Mouse (Mus musculus) hematopoietic stem cell, adult 5-6 weeks (primary cell): ENCODE measurements around the gene Ykt6. TPM values are rescaled to one million over a fixed set of nuclear protein-coding genes. Genes with fewer than 3 reads are reported as not detected.

Experiments used
- ATAC-seq, 2 experiments: fragments of 125-278 bp in 1 of 2; replicated peaks in 1 of 2; 2 replicates each; pipeline ENCODE4 v1.8.0; 2016 to 2017; ENCODE audit warnings: inconsistent platforms in 2 of 2, mild to moderate bottlenecking in 2 of 2, moderate number of reproducible peaks in 2 of 2, low read depth in 1 of 2, moderate TSS enrichment in 1 of 2; ENCODE audit not compliant: low FRiP score in 2 of 2, poor library complexity in 2 of 2, severe bottlenecking in 2 of 2, insufficient read depth in 1 of 2, low TSS enrichment in 1 of 2
- total RNA-seq: library from RNA; stranded (forward); fragments of 172-1452, 232-1000 nt; gene quantifications from 2 replicates; pipeline ENCODE4 v1.2.3, GENCODE M21; 2017

Gene Ykt6
- total RNA-seq, 1 experiment from 2014 or later: 39.9 TPM

GRCm38 (mm10) chr11:5979088-5979487 lies 23.6 kb downstream of the Ykt6 start:
- no peak for ATAC-seq

DNA sequence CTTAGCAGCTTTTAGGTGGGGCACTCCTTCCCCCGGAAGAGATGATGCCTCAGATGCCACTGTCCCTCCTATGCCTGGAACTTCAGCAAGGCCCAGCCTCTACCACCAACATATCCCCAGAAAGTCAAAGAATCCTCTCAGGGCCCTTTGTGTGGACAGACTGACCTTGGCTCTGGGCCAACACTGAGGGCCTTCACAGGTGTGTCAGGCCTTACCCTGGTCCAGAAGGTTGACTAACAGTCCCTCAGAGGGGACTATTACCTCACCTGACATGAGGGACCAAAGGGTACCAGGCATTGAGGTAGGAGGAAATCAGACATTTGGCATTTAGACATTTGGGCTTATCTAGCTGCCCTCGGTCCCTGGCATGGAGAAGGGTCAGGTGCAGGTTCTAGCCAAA lies 24.6 kb downstream of the Ykt6 start:
- no peak for ATAC-seq

GRCm38 (mm10) chr11:5980561-5980960 lies 25.1 kb downstream of the Ykt6 start:
- ATAC-seq: no peak

GRCm38 (mm10) chr11:5981323-5981722 lies 25.8 kb downstream of the Ykt6 start:
- ATAC-seq: no peak

DNA sequence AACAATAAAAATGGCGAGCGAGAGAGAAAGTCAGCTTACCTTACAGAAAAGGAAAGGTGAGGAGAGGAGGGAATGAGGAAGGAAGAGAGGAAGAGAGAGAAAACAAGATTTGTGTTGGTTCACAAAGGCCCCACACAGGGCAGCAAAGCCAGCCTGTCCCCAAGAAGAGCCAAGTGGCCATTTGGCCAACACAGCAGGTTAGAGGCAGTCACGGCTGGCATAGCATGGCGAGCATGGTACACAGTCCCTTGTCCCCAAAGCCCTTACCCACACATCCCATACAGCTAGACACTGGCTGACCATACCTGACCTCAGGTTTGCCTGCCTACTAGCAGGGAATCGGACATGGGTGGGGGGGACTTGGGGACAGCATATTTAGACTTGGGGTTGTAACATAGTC lies 28.1 kb downstream of the Ykt6 start:
- ATAC-seq: no peak

DNA sequence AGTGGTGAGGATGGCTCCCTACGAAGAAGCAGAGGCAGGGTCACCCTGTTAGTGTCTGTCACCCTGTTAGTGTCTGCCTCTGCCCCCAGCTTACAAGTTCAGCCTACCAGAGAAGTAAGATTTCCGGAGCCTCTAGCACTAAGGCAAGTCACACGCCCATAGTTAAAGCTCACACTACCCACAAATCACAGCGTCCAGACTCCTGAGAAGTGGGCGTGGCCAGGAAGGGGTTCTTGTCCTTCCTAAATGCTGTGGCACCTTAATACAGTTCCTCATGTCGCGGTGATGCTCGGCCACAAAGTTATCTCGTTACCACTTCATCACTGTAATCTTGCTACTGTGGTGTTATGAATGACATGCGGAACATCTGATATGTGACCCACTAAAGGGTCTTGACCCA lies 32.6 kb downstream of the Ykt6 start:
- ATAC-seq: no peak

DNA sequence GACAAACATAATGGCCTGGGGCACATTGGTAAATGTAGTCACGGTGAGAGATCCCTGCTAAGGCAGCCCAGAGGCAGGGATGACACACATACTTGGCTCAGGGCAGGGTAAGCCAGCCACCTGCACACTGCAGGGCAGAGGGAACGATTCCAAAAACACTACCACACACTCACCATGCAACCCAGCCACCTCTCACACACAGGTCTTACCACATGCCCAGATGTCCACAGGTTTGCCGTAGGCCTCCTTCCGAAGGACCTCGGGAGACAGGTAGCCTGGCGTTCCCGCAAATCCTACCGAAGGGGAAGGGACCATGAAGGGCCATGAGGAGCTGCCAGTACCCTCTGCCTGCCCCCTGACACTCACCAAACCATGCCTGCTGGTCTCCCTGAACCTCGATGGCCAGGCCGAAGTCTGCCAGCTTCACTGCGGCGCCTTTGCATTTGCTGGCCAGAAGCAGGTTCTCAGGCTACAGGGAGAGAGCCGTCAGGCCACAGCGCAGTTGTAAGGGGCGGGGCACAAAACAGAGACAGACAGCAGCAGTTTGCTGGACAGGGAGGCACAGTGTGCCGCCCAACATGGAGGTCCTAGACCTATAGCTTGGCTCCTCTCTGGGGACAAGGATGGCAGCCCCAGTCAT lies 34.6 kb downstream of the Ykt6 start:
- no peak for ATAC-seq

DNA sequence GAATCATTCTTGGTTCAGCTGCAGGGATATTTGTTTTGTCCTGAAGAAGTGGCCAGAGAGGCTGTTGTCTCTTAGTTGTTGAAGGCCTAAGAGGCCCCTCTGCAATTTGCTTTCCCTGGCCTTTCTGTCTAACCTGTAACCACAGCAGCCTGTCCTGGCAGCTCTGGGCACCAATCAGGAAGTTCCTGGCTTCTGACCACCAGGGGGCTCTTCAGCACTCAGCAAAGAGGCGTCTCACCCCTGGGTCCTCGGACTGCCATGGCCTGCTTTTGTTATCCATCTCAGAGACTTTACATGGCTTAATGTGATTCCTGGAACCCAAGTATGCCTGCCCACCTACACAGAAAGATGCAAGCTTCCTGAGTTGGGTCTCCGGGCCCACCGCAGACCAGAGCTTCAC lies 35.4 kb downstream of the Ykt6 start:
- ATAC-seq: peak; percentile 70 to 71

DNA sequence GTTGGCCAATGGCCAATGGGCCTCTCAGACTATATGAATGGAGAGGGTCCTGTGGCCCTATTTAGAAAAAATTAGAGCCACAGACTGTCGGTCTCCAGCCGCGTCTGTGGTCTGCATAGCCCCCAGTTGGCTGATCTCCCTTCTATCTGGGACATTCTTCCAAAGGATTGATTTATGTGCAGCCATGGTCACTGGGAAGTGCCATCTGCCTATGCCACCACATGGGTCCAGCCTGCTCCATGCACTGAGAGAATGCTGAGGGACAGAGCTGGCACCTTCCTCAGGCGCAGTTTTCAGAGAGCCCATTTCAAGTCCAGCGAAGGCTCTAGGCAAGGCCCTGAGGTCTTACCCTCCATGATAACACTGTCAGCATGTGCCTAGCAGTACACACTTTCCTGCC lies 38.7 kb downstream of the Ykt6 start:
- no peak for ATAC-seq

DNA sequence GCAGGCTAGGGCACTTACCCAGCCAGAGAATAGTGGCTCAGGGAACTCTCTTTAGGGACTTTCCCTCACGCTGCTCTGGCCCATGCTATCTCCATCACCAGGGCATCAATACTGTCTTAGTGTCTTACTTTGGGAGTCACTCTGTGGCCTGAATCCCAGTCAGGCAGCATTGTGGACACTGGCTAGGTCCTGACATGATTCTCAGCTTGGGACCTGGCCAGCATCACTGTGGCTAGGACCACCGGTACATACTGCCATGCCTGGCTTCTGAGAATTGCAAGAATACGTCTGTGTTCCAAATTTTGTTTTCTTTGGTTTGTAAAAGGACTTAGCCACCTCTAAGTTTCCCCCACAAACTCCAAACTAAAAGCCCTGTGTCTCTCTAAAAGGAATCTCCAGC lies 39.4 kb downstream of the Ykt6 start:
- no peak for ATAC-seq

GRCm38 (mm10) chr11:5995989-5996388 lies 40.5 kb downstream of the Ykt6 start:
- peak; percentile 55 to 65 for ATAC-seq

- ATAC-seq: no peak
Observed at GRCm38 (mm10) chr11:5998472-5998871, 43.0 kb downstream of the Ykt6 start.

DNA sequence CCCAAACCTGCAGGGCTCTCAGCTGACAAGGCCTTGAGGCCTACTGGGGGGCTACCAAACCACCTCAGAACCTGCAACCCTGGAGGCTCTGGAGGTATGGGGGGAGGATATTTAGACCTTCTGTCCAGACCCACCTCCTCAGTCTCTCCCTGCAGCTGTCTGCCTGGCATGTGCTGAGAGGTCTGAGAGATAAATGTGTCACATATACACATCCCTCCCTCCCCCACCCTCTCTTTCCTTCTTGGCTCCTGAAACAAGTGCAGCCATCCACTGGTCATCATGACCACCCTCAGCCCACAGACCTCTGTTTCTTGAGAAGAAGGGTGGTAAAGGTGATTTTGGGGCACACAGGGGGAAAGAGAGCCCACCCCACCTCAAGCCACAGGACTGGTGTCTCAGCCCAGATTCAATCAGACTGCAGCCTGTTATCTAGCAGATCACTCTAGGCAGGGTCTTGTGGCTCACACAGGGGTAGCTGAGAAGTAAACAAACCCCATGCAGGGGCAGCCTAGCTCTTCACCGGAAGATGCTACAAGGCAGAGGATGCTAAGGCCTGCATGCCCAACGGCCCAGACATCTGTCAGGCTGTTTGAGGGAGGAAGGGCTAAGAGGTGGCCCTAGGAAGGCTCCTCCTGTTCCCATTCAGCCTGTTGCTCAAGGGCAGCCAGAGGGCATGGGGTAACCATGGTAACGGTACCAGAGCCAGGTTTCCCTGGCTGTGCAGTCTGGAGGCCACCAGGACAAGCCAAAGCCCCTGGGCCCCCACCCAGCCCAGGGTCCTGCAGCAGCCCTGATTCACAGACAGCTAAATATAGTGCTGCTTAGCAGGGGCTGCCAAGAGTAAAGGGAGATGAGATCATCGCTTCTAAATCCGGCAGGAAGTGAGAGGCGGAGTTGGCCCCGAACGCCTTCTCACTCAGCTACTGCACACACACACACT lies 44.6 kb downstream of the Ykt6 start:
- peak; percentile 52 to 63 for ATAC-seq

DNA sequence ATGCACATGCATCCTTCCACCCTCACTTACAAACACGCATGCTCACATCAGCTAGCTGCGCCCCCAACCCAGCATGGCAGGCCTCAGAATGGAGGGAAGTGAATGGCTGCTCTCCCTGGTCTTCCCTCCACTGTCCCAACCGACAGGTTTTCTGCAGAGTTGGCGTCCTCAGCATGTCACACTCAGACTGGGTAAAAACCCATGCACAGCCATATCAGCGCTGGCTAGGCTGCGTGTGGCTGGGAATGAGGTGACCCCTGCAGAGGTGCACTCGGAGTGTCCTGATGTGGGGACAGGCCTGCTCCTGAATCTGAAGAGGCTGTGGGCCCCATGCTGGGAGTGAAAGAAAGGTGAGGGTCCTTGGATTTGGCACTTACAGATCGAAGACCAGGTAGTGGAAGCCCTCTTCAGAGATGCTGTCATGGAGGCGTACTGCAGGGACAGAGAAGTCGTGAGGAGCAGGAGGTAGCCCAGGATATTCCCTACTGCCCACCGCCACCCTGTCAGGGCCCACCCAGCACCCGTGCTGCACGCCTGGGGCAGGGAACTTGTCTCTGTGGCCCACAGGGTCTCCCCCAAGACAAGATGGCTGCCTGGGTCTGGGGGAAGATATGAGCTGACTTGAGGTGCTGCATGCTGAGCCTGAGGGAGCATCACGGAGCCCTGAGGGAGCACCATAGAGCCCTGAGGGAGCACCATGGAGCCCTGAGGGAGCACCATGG lies 45.6 kb downstream of the Ykt6 start:
- no peak for ATAC-seq

- no peak for ATAC-seq
Observed at GRCm38 (mm10) chr11:6001981-6002649, 46.6 kb downstream of the Ykt6 start.

- ATAC-seq: no peak
Observed at GRCm38 (mm10) chr11:6003046-6003639, 47.6 kb downstream of the Ykt6 start.

DNA sequence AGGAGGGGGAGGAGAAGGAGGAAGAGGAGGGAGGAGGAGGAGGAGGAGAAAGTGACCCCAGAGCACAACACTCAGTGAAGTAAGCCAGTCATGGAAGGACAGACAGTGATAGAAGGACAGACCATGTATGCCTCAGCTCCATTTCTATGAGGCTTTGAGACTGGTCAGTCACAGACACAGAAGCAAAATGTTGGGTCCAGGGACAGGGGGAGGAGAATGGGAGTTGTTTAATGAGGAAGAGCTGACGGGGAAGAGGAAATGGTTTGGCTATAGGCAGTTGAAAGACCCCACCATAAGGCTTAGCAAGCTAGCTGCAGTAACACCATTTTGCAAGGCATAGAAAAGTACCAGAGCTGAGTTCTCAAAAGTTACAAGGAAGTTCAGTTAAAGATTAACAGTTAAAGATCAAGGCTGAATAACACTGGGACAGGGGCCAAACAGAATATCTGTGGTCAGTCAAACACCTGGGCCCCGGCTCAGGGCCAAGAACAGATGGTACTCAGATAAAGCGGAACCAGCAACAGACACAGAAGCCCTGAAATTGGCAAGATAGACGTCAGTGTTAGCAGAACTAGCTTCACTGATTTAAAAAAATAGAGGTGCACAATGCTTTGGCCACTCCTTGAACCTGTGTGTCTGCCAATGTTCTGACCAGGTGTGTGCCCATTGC lies 50.0 kb downstream of the Ykt6 start:
- 0 out of 4 replicates have a peak, but pooled peaks of 1 of the 2 experiments have one; percentile 16 for ATAC-seq
